Mouse (Mus musculus): ENCODE measurements around the gene Taf6l. TPM values are rescaled to one million over a fixed set of nuclear protein-coding genes. Genes with fewer than 3 reads are reported as not detected.
"Not testable (repeated sequence)": the region's sequence is repeated elsewhere in the genome, so short reads cannot be mapped to it uniquely, and the experiment has no call there.

The Taf6l gene
- polyA plus RNA-seq, 1 experiment from 2014 or later = 22.9 TPM

- Histone ChIP-seq H3K4me1 (ENCODE audit: control insufficient read depth, insufficient read depth, low read length) (peaks cover 17% of the 10 kb centered on the region; the same call in 1 of the 2 replicates), H3K4me3 (ENCODE audit: low read length) (no peak overlapping the region), H3K27ac (ENCODE audit: low read depth, low read length) (no peak overlapping the region), H3K4me2 (replicated peaks; ENCODE audit: low read depth, low read length) (no peak overlapping the region), H3K9ac (ENCODE audit: low read depth, low read length) (no peak overlapping the region), H3K27me3 (ENCODE audit: control insufficient read depth, insufficient read depth, low read length) (no peaks in the 10 kb centered on the region), H3K36me3 (ENCODE audit: control insufficient read depth, insufficient read depth, low read length) (peaks cover 48% of the 10 kb centered on the region), H3K9me3 (ENCODE audit: control insufficient read depth, low read length) (no peaks in the 10 kb centered on the region)
- 92% methylated on average over 7 of the region's 7 CpGs for WGBS
- no peak for ATAC-seq (ENCODE audit: low FRiP score, low TSS enrichment)
Observed at GRCm38 (mm10) chr19:8738911-8739310, 47.3 kb downstream of the Taf6l start.

GRCm38 (mm10) chr19:8736160-8736467 lies 50.1 kb downstream of the Taf6l start:
- Histone ChIP-seq H3K27me3 (ENCODE audit: control insufficient read depth, insufficient read depth, low read length) (no peaks in the 10 kb centered on the region), H3K4me1 (ENCODE audit: control insufficient read depth, insufficient read depth, low read length) (peaks cover 7% of the 10 kb centered on the region; the same call in 1 of the 2 replicates), H3K9ac (ENCODE audit: low read depth, low read length) (peak overlapping the region; percentile 84), H3K9me3 (ENCODE audit: control insufficient read depth, low read length) (no peaks in the 10 kb centered on the region), H3K27ac (ENCODE audit: low read depth, low read length) (peak overlapping the region; percentile 61), H3K36me3 (ENCODE audit: control insufficient read depth, insufficient read depth, low read length) (peaks cover 35% of the 10 kb centered on the region), H3K4me3 (ENCODE audit: low read length) (peak overlapping the region; percentile 80), H3K4me2 (replicated peaks; ENCODE audit: low read depth, low read length) (peak overlapping the region; percentile 77)
- 3% methylated on average over 11 of the region's 11 CpGs for WGBS
- ATAC-seq (ENCODE audit: low FRiP score, low TSS enrichment) = peak; percentile 43; the same call in 1 of the 2 replicates

- Histone ChIP-seq H3K36me3 (ENCODE audit: control insufficient read depth, insufficient read depth, low read length) (peaks cover 33% of the 10 kb centered on the region), H3K4me2 (replicated peaks; ENCODE audit: low read depth, low read length) (peak within 1 kb of the TSS; percentile 77), H3K27ac (ENCODE audit: low read depth, low read length) (peak within 1 kb of the TSS; percentile 61), H3K4me1 (ENCODE audit: control insufficient read depth, insufficient read depth, low read length) (peaks cover 7% of the 10 kb centered on the region; the same call in 1 of the 2 replicates), H3K9me3 (ENCODE audit: control insufficient read depth, low read length) (no peaks in the 10 kb centered on the region), H3K4me3 (ENCODE audit: low read length) (peak within 1 kb of the TSS; percentile 80), H3K27me3 (ENCODE audit: control insufficient read depth, insufficient read depth, low read length) (no peaks in the 10 kb centered on the region), H3K9ac (ENCODE audit: low read depth, low read length) (peak within 1 kb of the TSS; percentile 84)
- under 1% methylated on average over 32 of the region's 32 CpGs for WGBS
- ATAC-seq (ENCODE audit: low FRiP score, low TSS enrichment) = peak; percentile 94
Observed at GRCm38 (mm10) chr19:8735389-8736159, 50.6 kb downstream of the Taf6l start, which contains the start of gene Wdr74. Gene Wdr74 (plus strand): TSS chr19:8735827.

GRCm38 (mm10) chr19:8734334-8734733 lies 51.9 kb downstream of the Taf6l start:
- H3K9ac ChIP-seq (ENCODE audit: low read depth, low read length) = no peak overlapping the region
- no peak overlapping the region for H3K27ac ChIP-seq (ENCODE audit: low read depth, low read length)
- 70% methylated on average over 3 of the region's 3 CpGs for WGBS
- peaks cover 21% of the 10 kb centered on the region for H3K36me3 ChIP-seq (ENCODE audit: control insufficient read depth, insufficient read depth, low read length)
- H3K4me1 ChIP-seq (ENCODE audit: control insufficient read depth, insufficient read depth, low read length) = peaks cover 4% of the 10 kb centered on the region; the same call in 1 of the 2 replicates
- H3K27me3 ChIP-seq (ENCODE audit: control insufficient read depth, insufficient read depth, low read length) = no peaks in the 10 kb centered on the region
- H3K4me2 ChIP-seq (replicated peaks; ENCODE audit: low read depth, low read length) = no peak overlapping the region
- ATAC-seq (ENCODE audit: low FRiP score, low TSS enrichment) = no peak
- no peaks in the 10 kb centered on the region for H3K9me3 ChIP-seq (ENCODE audit: control insufficient read depth, low read length)
- no peak overlapping the region for H3K4me3 ChIP-seq (ENCODE audit: low read length)

- ATAC-seq (ENCODE audit: low FRiP score, low TSS enrichment); H3K27me3 ChIP-seq (ENCODE audit: control insufficient read depth, insufficient read depth, low read length); H3K9ac ChIP-seq (ENCODE audit: low read depth, low read length); H3K4me1 ChIP-seq (ENCODE audit: control insufficient read depth, insufficient read depth, low read length); H3K4me3 ChIP-seq (ENCODE audit: low read length); H3K9me3 ChIP-seq (ENCODE audit: control insufficient read depth, low read length); H3K4me2 ChIP-seq (replicated peaks; ENCODE audit: low read depth, low read length); H3K27ac ChIP-seq (ENCODE audit: low read depth, low read length): not testable (repeated sequence)
- peaks cover 32% of the 10 kb centered on the region for H3K36me3 ChIP-seq (ENCODE audit: control insufficient read depth, insufficient read depth, low read length)
- WGBS = 47% methylated on average over 3 of the region's 3 CpGs
Observed at GRCm38 (mm10) chr19:8728335-8729099, 57.7 kb downstream of the Taf6l start.

- 22% methylated on average over 5 of the region's 5 CpGs for WGBS
- H3K4me1 ChIP-seq (ENCODE audit: control insufficient read depth, insufficient read depth, low read length) = no peaks in the 10 kb centered on the region
- H3K9ac ChIP-seq (ENCODE audit: low read depth, low read length) = no peak overlapping the region
- H3K4me2 ChIP-seq (replicated peaks; ENCODE audit: low read depth, low read length) = no peak overlapping the region
- no peak overlapping the region for H3K4me3 ChIP-seq (ENCODE audit: low read length)
- peaks cover 32% of the 10 kb centered on the region for H3K36me3 ChIP-seq (ENCODE audit: control insufficient read depth, insufficient read depth, low read length)
- ATAC-seq (ENCODE audit: low FRiP score, low TSS enrichment) = no peak
- H3K9me3 ChIP-seq (ENCODE audit: control insufficient read depth, low read length) = no peaks in the 10 kb centered on the region
- no peak overlapping the region for H3K27ac ChIP-seq (ENCODE audit: low read depth, low read length)
- no peaks in the 10 kb centered on the region for H3K27me3 ChIP-seq (ENCODE audit: control insufficient read depth, insufficient read depth, low read length)
Observed at GRCm38 (mm10) chr19:8727495-8728114, 58.6 kb downstream of the Taf6l start.

- Histone ChIP-seq H3K36me3 (ENCODE audit: control insufficient read depth, insufficient read depth, low read length) (peaks cover 32% of the 10 kb centered on the region), H3K9ac (ENCODE audit: low read depth, low read length) (no peak overlapping the region), H3K9me3 (ENCODE audit: control insufficient read depth, low read length) (no peaks in the 10 kb centered on the region), H3K27ac (ENCODE audit: low read depth, low read length) (0 out of 2 replicates have a peak overlapping the region, but pooled peaks have one; percentile 1), H3K4me3 (ENCODE audit: low read length) (no peak overlapping the region; the same call in 1 of the 2 replicates), H3K27me3 (ENCODE audit: control insufficient read depth, insufficient read depth, low read length) (no peaks in the 10 kb centered on the region), H3K4me2 (replicated peaks; ENCODE audit: low read depth, low read length) (peak overlapping the region; percentile 70; the same call in 1 of the 2 replicates), H3K4me1 (ENCODE audit: control insufficient read depth, insufficient read depth, low read length) (0 out of 2 replicates have a peak, but pooled peaks cover 6% of the 10 kb centered on the region)
- ATAC-seq (ENCODE audit: low FRiP score, low TSS enrichment) = no peak
- WGBS = 24% methylated on average over 3 of the region's 3 CpGs
Observed at GRCm38 (mm10) chr19:8726609-8727390, 59.4 kb downstream of the Taf6l start.

- H3K9me3 ChIP-seq (ENCODE audit: control insufficient read depth, low read length) = no peaks in the 10 kb centered on the region
- peak overlapping the region; percentile 7; the same call in 1 of the 2 replicates for H3K27ac ChIP-seq (ENCODE audit: low read depth, low read length)
- 0 out of 2 replicates have a peak, but pooled peaks cover 6% of the 10 kb centered on the region for H3K4me1 ChIP-seq (ENCODE audit: control insufficient read depth, insufficient read depth, low read length)
- peak overlapping the region; percentile 70 for H3K4me2 ChIP-seq (replicated peaks; ENCODE audit: low read depth, low read length)
- peaks cover 32% of the 10 kb centered on the region for H3K36me3 ChIP-seq (ENCODE audit: control insufficient read depth, insufficient read depth, low read length)
- peak overlapping the region; percentile 97; the same call in 1 of the 2 replicates for H3K9ac ChIP-seq (ENCODE audit: low read depth, low read length)
- ATAC-seq (ENCODE audit: low FRiP score, low TSS enrichment) = no peak
- 43% methylated on average over 4 of the region's 4 CpGs for WGBS
- peak overlapping the region; percentile 82 for H3K4me3 ChIP-seq (ENCODE audit: low read length)
- no peaks in the 10 kb centered on the region for H3K27me3 ChIP-seq (ENCODE audit: control insufficient read depth, insufficient read depth, low read length)
Observed at GRCm38 (mm10) chr19:8725081-8725613, 61.1 kb downstream of the Taf6l start.
